Mouse (Mus musculus) hindbrain, embryonic 13.5 days (tissue): ENCODE measurements around the gene Gna13. TPM values are rescaled to one million over a fixed set of nuclear protein-coding genes. Genes with fewer than 3 reads are reported as not detected.
A peak's percentile ranks its signal among the peaks of the same experiment; 100 is the strongest.

Experiments used
- ATAC-seq: fragments of 200-750 bp; cut with Nextera tagmentation; 2 replicates; pipeline ENCODE4 v1.8.0; 2017; ENCODE audit warnings: moderate TSS enrichment; ENCODE audit not compliant: low FRiP score
- H3K27ac ChIP-seq: fragments of 300-500 bp; sonication (generic); 2 replicates; pipeline ENCODE4 v1.5.1; 2015; ENCODE audit warnings: inconsistent platforms, mild to moderate bottlenecking, moderate library complexity
- H3K27me3 ChIP-seq: fragments of 300-500 bp; sonication (generic); 2 replicates; pipeline ENCODE4 v1.6.1; 2015; ENCODE audit warnings: mild to moderate bottlenecking, inconsistent platforms
- H3K36me3 ChIP-seq: fragments of 300-500 bp; sonication (generic); 2 replicates; pipeline ENCODE4 v1.6.1; 2015; ENCODE audit warnings: mild to moderate bottlenecking, inconsistent platforms
- H3K4me1 ChIP-seq: fragments of 300-500 bp; sonication (generic); replicated peaks from 2 replicates; pipeline ENCODE4 v1.6.1; 2015; ENCODE audit warnings: inconsistent platforms
- H3K4me2 ChIP-seq: fragments of 300-500 bp; sonication (generic); 2 replicates; pipeline ENCODE4 v1.6.1; 2015; ENCODE audit warnings: inconsistent platforms, mild to moderate bottlenecking, moderate library complexity
- H3K4me3 ChIP-seq: fragments of 300-500 bp; sonication (generic); 2 replicates; pipeline ENCODE4 v1.5.1; 2015; ENCODE audit warnings: mild to moderate bottlenecking, inconsistent platforms
- H3K9ac ChIP-seq: fragments of 300-500 bp; sonication (generic); 2 replicates; pipeline ENCODE4 v1.6.1; 2015; ENCODE audit warnings: mild to moderate bottlenecking, inconsistent platforms
- H3K9me3 ChIP-seq: fragments of 300-500 bp; sonication (generic); 2 replicates; pipeline ENCODE4 v1.6.1; 2016; ENCODE audit warnings: inconsistent platforms
- WGBS: fragments of 180-500 bp; shearing (Covaris S2); methylation state at CpG from one replicate; pipeline ENCODE4 v1.1.7; 2015; 5-methylcytosine and 5-hydroxymethylcytosine counted together
- polyA plus RNA-seq: library from polyadenylated mRNA; unstranded; fragments of >200 nt; fragmentation: Nextera tagmentation; extraction: Ambion mirVana; gene quantifications from 2 replicates; pipeline ENCODE4 v1.2.1, GENCODE M21; 2015

Gene Gna13
- polyA plus RNA-seq, 1 experiment from 2014 or later: 16.6 TPM

GRCm38 (mm10) chr11:109363191-109364133 is 831 bp downstream of the Gna13 start:
- Histone ChIP-seq H3K4me1 (peaks cover 71% of the 10 kb centered on the region), H3K4me2 (peak overlapping the region; percentile 82), H3K27me3 (peaks cover 7% of the 10 kb centered on the region; the same call in 1 of the 2 replicates), H3K9ac (peak overlapping the region; percentile 92), H3K4me3 (peak overlapping the region; percentile 95), H3K27ac (peak overlapping the region; percentile 96), H3K36me3 (peaks cover 20% of the 10 kb centered on the region; the same call in 1 of the 2 replicates), H3K9me3 (no peaks in the 10 kb centered on the region)
- peak; percentile 52 for ATAC-seq
- 4% methylated on average over 53 of the region's 53 CpGs for WGBS

DNA sequence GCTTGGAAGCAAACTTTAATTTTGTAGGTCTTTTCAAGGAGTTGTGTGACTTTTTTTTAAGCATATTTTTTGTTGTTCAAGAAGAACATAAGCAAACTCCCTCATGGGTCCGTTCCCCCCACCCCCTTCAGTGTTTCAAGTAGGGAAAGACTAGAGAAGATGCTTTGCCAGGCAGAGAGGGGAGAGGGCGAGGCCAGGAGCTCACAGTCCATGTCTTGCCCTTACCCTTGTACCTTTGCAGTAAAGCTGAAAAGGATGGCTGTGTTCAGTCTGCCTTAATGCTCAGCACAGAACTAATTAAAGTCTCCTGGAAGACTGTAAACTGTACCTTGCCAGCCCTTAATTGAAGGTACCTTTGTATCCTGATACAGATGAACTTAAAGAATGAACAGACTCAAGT is 1.7 kb downstream of the Gna13 start:
- Histone ChIP-seq H3K9ac (peak overlapping the region; percentile 62), H3K36me3 (peaks cover 26% of the 10 kb centered on the region), H3K4me1 (peaks cover 76% of the 10 kb centered on the region), H3K27me3 (peaks cover 7% of the 10 kb centered on the region; the same call in 1 of the 2 replicates), H3K4me2 (peak overlapping the region; percentile 82), H3K9me3 (no peaks in the 10 kb centered on the region), H3K4me3 (peak overlapping the region; percentile 95), H3K27ac (no peak overlapping the region)
- WGBS: 78% methylated on average over 2 of the region's 2 CpGs
- ATAC-seq: no peak

- Histone ChIP-seq H3K4me3 (peak overlapping the region; percentile 95), H3K36me3 (peaks cover 27% of the 10 kb centered on the region), H3K4me2 (peak overlapping the region; percentile 82), H3K27ac (no peak overlapping the region), H3K27me3 (peaks cover 7% of the 10 kb centered on the region; the same call in 1 of the 2 replicates), H3K9me3 (no peaks in the 10 kb centered on the region), H3K9ac (peak overlapping the region; percentile 62; the same call in 1 of the 2 replicates), H3K4me1 (peaks cover 74% of the 10 kb centered on the region)
- ATAC-seq: no peak
- 83% methylated on average over 10 of the region's 10 CpGs for WGBS
These were observed 2.2 kb downstream of the Gna13 start for GRCm38 (mm10) chr11:109364881-109365280.

GRCm38 (mm10) chr11:109365818-109366217 is 3.2 kb downstream of the Gna13 start:
- 90% methylated on average over 5 of the region's 5 CpGs for WGBS
- peak overlapping the region; percentile 82 for H3K4me2 ChIP-seq
- no peak overlapping the region for H3K9ac ChIP-seq
- ATAC-seq: no peak
- H3K4me3 ChIP-seq: no peak overlapping the region
- H3K36me3 ChIP-seq: peaks cover 27% of the 10 kb centered on the region
- H3K4me1 ChIP-seq: peaks cover 81% of the 10 kb centered on the region
- 0 out of 2 replicates have a peak, but pooled peaks cover 4% of the 10 kb centered on the region for H3K27me3 ChIP-seq
- no peaks in the 10 kb centered on the region for H3K9me3 ChIP-seq
- no peak overlapping the region for H3K27ac ChIP-seq

GRCm38 (mm10) chr11:109366802-109367579 is 4.4 kb downstream of the Gna13 start:
- H3K27ac ChIP-seq: no peak overlapping the region
- H3K9ac ChIP-seq: 0 out of 2 replicates have a peak overlapping the region, but pooled peaks have one; percentile 43
- 86% methylated on average over 15 of the region's 15 CpGs for WGBS
- peak overlapping the region; percentile 3; the same call in 1 of the 2 replicates for H3K4me2 ChIP-seq
- H3K27me3 ChIP-seq: no peaks in the 10 kb centered on the region
- H3K4me3 ChIP-seq: no peak overlapping the region
- ATAC-seq: no peak
- peaks cover 27% of the 10 kb centered on the region for H3K36me3 ChIP-seq
- H3K9me3 ChIP-seq: no peaks in the 10 kb centered on the region
- H3K4me1 ChIP-seq: peaks cover 71% of the 10 kb centered on the region

DNA sequence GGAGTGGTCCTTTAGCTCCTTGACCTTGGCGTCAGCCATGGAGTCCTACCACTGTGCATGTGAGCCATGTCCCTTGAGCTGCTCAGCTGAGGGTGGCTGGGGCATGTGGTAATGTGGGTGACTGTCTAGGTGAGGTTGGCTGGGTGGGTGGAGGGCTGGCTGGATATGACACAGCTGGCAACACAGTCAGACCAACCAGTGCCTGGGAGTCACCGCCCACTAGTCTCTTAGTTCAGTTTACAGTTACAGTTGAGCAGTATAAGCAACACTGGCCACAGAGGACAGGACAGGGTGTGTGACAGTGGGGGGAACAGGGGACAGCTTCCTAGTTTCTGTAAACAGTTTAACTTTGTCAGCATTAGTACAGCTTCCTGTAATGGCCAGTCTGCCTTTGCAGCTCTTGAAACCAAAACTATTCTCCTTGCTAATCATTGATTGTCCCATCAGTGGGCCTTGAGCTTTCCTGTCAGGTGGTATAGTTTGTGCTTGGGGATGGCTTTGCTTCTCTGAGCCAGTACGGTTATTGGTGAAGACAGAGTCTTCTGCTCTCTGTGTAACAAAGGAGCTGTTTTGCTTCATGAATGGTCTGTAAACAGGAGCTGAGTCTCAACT is 6.5 kb downstream of the Gna13 start:
- Histone ChIP-seq H3K4me1 (peaks cover 66% of the 10 kb centered on the region), H3K9me3 (0 out of 2 replicates have a peak, but pooled peaks cover 3% of the 10 kb centered on the region), H3K4me3 (no peak overlapping the region), H3K27ac (peak overlapping the region; percentile 15; the same call in 1 of the 2 replicates), H3K9ac (no peak overlapping the region), H3K36me3 (peaks cover 32% of the 10 kb centered on the region), H3K27me3 (no peaks in the 10 kb centered on the region), H3K4me2 (no peak overlapping the region)
- 94% methylated on average over 3 of the region's 3 CpGs for WGBS
- no peak for ATAC-seq

DNA sequence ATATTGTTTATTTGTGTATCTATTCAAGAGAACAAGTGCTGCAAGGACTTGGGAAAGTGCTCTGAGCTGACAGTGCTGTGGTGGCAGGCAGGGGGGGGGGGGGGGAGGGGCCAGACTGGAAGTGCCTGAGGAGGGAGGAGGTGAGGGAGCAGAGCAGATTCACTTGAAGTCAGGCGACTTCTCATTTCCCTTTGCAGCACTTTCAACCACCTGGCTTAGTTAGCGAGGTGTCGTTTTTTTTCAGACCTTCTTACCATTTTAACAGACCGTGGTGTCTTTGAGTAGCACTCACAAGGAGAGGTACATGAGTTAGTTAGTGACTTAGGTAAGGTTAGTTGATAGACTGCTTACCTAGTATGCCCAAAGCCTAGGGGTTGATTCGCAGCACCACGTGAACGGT is 12.8 kb downstream of the Gna13 start:
- H3K27ac ChIP-seq: no peak overlapping the region
- H3K4me3 ChIP-seq: no peak overlapping the region
- peaks cover 38% of the 10 kb centered on the region for H3K4me1 ChIP-seq
- H3K4me2 ChIP-seq: no peak overlapping the region
- H3K9me3 ChIP-seq: 0 out of 2 replicates have a peak, but pooled peaks cover 3% of the 10 kb centered on the region
- peaks cover 5% of the 10 kb centered on the region; the same call in 1 of the 2 replicates for H3K36me3 ChIP-seq
- no peaks in the 10 kb centered on the region for H3K27me3 ChIP-seq
- no peak overlapping the region for H3K9ac ChIP-seq
- WGBS: 75% methylated on average over 7 of the region's 7 CpGs
- no peak for ATAC-seq

- Histone ChIP-seq H3K27ac (peak overlapping the region; percentile 42; the same call in 1 of the 2 replicates), H3K36me3 (peaks cover 5% of the 10 kb centered on the region; the same call in 1 of the 2 replicates), H3K4me1 (peaks cover 32% of the 10 kb centered on the region), H3K4me3 (no peak overlapping the region), H3K27me3 (no peaks in the 10 kb centered on the region), H3K4me2 (no peak overlapping the region), H3K9me3 (0 out of 2 replicates have a peak, but pooled peaks cover 3% of the 10 kb centered on the region), H3K9ac (no peak overlapping the region)
- 71% methylated on average over 7 of the region's 7 CpGs for WGBS
- no peak for ATAC-seq
These were observed 14.0 kb downstream of the Gna13 start for GRCm38 (mm10) chr11:109376484-109377143.

DNA sequence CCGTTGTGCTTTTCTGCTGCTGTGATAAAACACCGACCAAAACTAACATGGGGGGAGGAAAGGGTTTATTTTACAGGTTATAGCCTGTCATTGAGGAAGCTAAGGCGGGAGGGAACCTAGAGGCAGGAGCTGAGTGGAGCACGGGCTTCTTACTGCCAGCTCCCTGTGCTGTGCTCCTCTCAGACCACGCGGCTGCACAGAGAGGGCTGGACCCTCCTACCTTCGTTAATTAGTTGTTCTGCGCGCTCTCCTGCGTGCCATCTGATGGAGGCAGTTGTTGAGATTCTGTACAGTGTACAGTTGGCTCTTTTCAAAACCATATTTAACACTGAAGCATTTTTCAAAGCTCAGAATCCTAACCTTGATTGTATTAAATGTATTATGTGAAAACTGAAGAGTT is 14.8 kb downstream of the Gna13 start:
- H3K4me2 ChIP-seq: no peak overlapping the region
- no peak overlapping the region for H3K9ac ChIP-seq
- no peaks in the 10 kb centered on the region for H3K27me3 ChIP-seq
- 0 out of 2 replicates have a peak, but pooled peaks cover 3% of the 10 kb centered on the region for H3K9me3 ChIP-seq
- 65% methylated on average over 10 of the region's 10 CpGs for WGBS
- no peak overlapping the region for H3K4me3 ChIP-seq
- ATAC-seq: no peak
- peaks cover 5% of the 10 kb centered on the region; the same call in 1 of the 2 replicates for H3K36me3 ChIP-seq
- H3K27ac ChIP-seq: no peak overlapping the region
- H3K4me1 ChIP-seq: peaks cover 32% of the 10 kb centered on the region

DNA sequence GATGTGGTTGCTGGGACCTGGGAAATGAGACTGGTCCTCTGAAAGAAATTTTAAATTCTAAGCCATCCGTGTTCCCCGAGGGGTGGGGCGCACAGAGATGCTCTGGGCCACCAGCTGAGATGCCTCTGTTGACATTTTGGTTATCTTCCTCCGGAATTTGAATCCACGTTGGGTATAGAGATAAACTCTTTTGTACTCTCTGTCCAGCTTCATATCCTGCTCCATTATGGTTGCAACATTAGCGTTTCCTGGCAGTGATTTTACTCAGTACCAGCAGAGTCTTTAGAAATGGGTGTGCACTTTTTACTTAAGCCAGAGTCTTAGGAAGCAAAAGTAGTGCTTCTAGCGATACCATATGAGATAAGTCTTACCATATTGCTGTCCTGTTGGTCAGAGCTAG is 15.4 kb downstream of the Gna13 start:
- Histone ChIP-seq H3K27ac (no peak overlapping the region), H3K4me3 (no peak overlapping the region), H3K4me2 (no peak overlapping the region), H3K9me3 (0 out of 2 replicates have a peak, but pooled peaks cover 3% of the 10 kb centered on the region), H3K36me3 (peaks cover 5% of the 10 kb centered on the region; the same call in 1 of the 2 replicates), H3K27me3 (no peaks in the 10 kb centered on the region), H3K4me1 (peaks cover 32% of the 10 kb centered on the region), H3K9ac (no peak overlapping the region)
- WGBS: 65% methylated on average over 7 of the region's 7 CpGs
- no peak for ATAC-seq

- H3K9me3 ChIP-seq: no peaks in the 10 kb centered on the region
- 81% methylated on average over 5 of the region's 5 CpGs for WGBS
- no peak overlapping the region for H3K9ac ChIP-seq
- H3K27ac ChIP-seq: no peak overlapping the region
- H3K4me2 ChIP-seq: no peak overlapping the region
- no peak for ATAC-seq
- H3K4me1 ChIP-seq: peaks cover 33% of the 10 kb centered on the region
- H3K36me3 ChIP-seq: no peaks in the 10 kb centered on the region
- H3K4me3 ChIP-seq: no peak overlapping the region
- no peaks in the 10 kb centered on the region for H3K27me3 ChIP-seq
These were observed 18.0 kb downstream of the Gna13 start for GRCm38 (mm10) chr11:109380662-109381061.
